Mouse (Mus musculus) layer of hippocampus, adult 18-20 months (tissue): ENCODE results near the gene Mllt11. TPM values are rescaled to one million over a fixed set of nuclear protein-coding genes. Genes with fewer than 3 reads are reported as not detected.

ENCODE experiments used
- DNase-seq, 2 experiments: peaks; one replicate each; pipeline ENCODE4 v3.0.0; 2022; ENCODE audit warnings: low spot score in 2 of 2
- long read RNA-seq: library from polyadenylated mRNA; stranded (forward); transcript quantifications from one replicate; pipeline ENCODE4 v2.0.0, GENCODE M21; 2021
- total RNA-seq, 2 experiments: library from RNA; stranded (reverse); gene quantifications; 2 replicates each; pipeline ENCODE4 v1.2.3; 2021

The Mllt11 gene
- 100 to 1,000 TPM; 263 to 266 TPM for total RNA-seq
- long read RNA-seq, transcript Mllt11-201 (2 exons, 1,923 nt): major isoform, 352 of 366 reads
- long read RNA-seq, partial matches to known transcripts: 0 of 366 reads
- long read RNA-seq, other reads (novel, unspliced or antisense): 14 of 366 reads

GRCm38 (mm10) chr3:95231298-95232221 is at the start of gene Mllt11:
TSS of gene Mllt11 (minus strand) at chr3:95232171.
- DNase-seq: no peak

GRCm38 (mm10) chr3:95281216-95282126 is 49.5 kb upstream of the Mllt11 start, which contains the start of the genes Mindy1 and Prune1:
TSS of gene Mindy1 (plus strand) at chr3:95281345.
TSS of gene Prune1 (minus strand) at chr3:95282076.
- peak; percentile 98 to 99 for DNase-seq

- peak in 1 of 2 experiments; percentile 37 for DNase-seq
Measured at GRCm38 (mm10) chr3:95280747-95281146, 48.8 kb upstream of the Mllt11 start.

- DNase-seq: no peak
Measured at GRCm38 (mm10) chr3:95277149-95277551, 45.2 kb upstream of the Mllt11 start.

- no peak for DNase-seq
Measured at GRCm38 (mm10) chr3:95276428-95276934, 44.5 kb upstream of the Mllt11 start.

GRCm38 (mm10) chr3:95275161-95275560 is 43.2 kb upstream of the Mllt11 start:
- DNase-seq: no peak

- no peak for DNase-seq
Measured at GRCm38 (mm10) chr3:95274453-95274852, 42.5 kb upstream of the Mllt11 start.

- DNase-seq: no peak
Measured at GRCm38 (mm10) chr3:95273471-95273870, 41.5 kb upstream of the Mllt11 start.

GRCm38 (mm10) chr3:95270766-95271364 is 38.9 kb upstream of the Mllt11 start:
- no peak for DNase-seq

GRCm38 (mm10) chr3:95269789-95270188 is 37.8 kb upstream of the Mllt11 start:
- DNase-seq: peak in 1 of 2 experiments; percentile 59

- no peak for DNase-seq
Measured at GRCm38 (mm10) chr3:95267855-95268254, 35.9 kb upstream of the Mllt11 start.

- no peak for DNase-seq
Measured at GRCm38 (mm10) chr3:95266052-95266451, 34.1 kb upstream of the Mllt11 start.

- DNase-seq: no peak
Measured at GRCm38 (mm10) chr3:95264724-95265123, 32.8 kb upstream of the Mllt11 start.

- DNase-seq: peak in 1 of 2 experiments; percentile 62
Measured at GRCm38 (mm10) chr3:95263089-95263739, 31.2 kb upstream of the Mllt11 start.

- no peak for DNase-seq
Measured at GRCm38 (mm10) chr3:95261975-95262374, 30.0 kb upstream of the Mllt11 start.

- DNase-seq: no peak
Measured at GRCm38 (mm10) chr3:95256931-95257330, 25.0 kb upstream of the Mllt11 start.

- no peak for DNase-seq
Measured at GRCm38 (mm10) chr3:95250783-95251424, 18.9 kb upstream of the Mllt11 start, which contains the start of gene Bnipl. TSS of gene Bnipl (minus strand) at chr3:95251193.

- DNase-seq: no peak
Measured at GRCm38 (mm10) chr3:95250361-95250760, 18.4 kb upstream of the Mllt11 start.

GRCm38 (mm10) chr3:95247660-95248336 is 15.8 kb upstream of the Mllt11 start:
- DNase-seq: no peak
